Mouse (Mus musculus) C2C12 (cell line): ENCODE results near the gene Olfr543.

Source experiments
- CEBPB ChIP-seq: IDR thresholded peaks from one replicate; pipeline ENCODE4 v1.6.1; 2011; ENCODE audit warnings: low read depth, mild to moderate bottlenecking, control low read depth, moderate library complexity
- CTCF ChIP-seq: IDR thresholded peaks from one replicate; pipeline ENCODE4 v1.5.1; 2011; ENCODE audit not compliant: control insufficient read depth, insufficient read depth, insufficient read length
- FOSL1 ChIP-seq: IDR thresholded peaks from one replicate; pipeline ENCODE4 v1.8.0; 2011; ENCODE audit warnings: mild to moderate bottlenecking, low read length; ENCODE audit not compliant: poor library complexity, insufficient read depth, severe bottlenecking
- MAX ChIP-seq: IDR thresholded peaks from one replicate; pipeline ENCODE4 v1.6.1; 2011; ENCODE audit warnings: mild to moderate bottlenecking, control low read depth
- USF1 ChIP-seq: IDR thresholded peaks from one replicate; pipeline ENCODE4 v1.6.1; 2011; ENCODE audit warnings: low read depth, mild to moderate bottlenecking, control low read depth, moderate library complexity

GRCm38 (mm10) chr7:102479368-102480078 is 2.0 kb downstream of the Olfr543 start:
- no peak for TF ChIP-seq FOSL1
- TF ChIP-seq CTCF = no peak
- TF ChIP-seq MAX = no peak
- TF ChIP-seq USF1 = no peak
- TF ChIP-seq CEBPB = no peak
